Mouse (Mus musculus): ENCODE data around the gene Cxcl10.

DNA sequence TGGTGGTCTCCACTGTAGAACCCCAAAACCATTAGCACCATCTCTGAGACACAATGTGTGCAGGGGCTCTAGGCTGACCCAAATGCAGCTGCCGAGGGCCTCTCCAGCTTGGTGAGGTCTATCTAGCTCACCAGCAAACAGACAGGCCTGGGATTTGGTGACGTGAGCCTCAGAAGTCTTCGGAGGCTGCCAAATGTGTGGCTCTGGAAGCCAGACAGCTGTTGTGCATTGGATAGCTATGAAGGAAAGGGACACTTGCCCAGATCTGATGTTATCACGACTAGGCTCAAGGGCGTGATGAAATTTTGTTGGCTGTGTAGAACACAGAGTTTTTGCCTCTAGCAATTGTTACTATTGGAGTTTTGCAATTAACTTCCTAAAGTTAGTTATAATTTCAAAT lies 25.4 kb downstream of the Cxcl10 start:
- TF ChIP-seq CTCF (IDR thresholded peaks at IDR 0.05; ENCODE audit: extremely low read depth, insufficient read length, insufficient replicate concordance, low read depth, low read length) (no peak), POLR2A (IDR thresholded peaks at IDR 0.05; ENCODE audit: low read depth, low read length) (no peak)

Measured in small intestine, adult 2 months (tissue).